Comparison of ENCODE assay signal across 10 mouse cellular contexts in the genomic region with DNA sequence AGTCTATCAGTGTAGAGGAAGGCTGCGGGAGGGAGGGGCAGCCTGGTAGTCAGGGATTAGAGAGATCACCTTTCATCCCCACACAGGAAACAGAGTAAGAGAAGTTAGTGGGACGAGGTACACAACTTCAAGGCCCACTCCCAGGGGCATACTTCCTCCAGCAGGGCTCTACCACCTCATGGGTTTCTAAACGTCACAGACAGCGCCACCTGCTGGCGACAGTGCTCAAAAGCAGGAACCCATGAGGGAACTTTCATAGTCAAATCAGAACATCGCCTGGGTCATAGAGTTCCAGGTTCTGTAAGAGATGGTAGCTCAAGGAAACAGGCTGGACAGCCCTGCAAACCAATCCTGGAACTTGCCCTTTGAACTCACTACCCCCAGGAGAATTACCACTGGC. TPM values are rescaled to one million over a fixed set of nuclear protein-coding genes. Genes with fewer than 3 reads are reported as not detected.
DNase-seq lines count a peak whose midpoint lies in the region; ATAC-seq and TF ChIP-seq lines count a peak whose summit lies in the region.
"Had no signal": no experiment of that assay in that cellular context is flagged by ENCODE, and none has a peak within 500 bp of the region (broad histone marks: within the 10 kb centered on the region; RNA-seq: fewer than 3 reads in every experiment).

No protein-coding gene starts in this region.

- no peak for ATAC-seq in liver, embryonic 12.5 days

- 0 out of 2 replicates have a peak, but pooled peaks cover 5% of the 10 kb centered on the region for H3K9me3 ChIP-seq in liver, embryonic 12.5 days (replicated peaks)
- H3K9me3 ChIP-seq: lung, embryonic 15.5 days had no signal

- 53% methylated on average over 6 of the region's 6 CpGs for WGBS in liver, adult 2 months
- 38% methylated on average over 6 of the region's 6 CpGs for WGBS in liver, embryonic 12.5 days (ENCODE audit: insufficient replicate concordance)

- no peak overlapping the region for H3K4me3 ChIP-seq in liver, adult 2 months (ENCODE audit: insufficient read depth, low read depth, low read length)
- no peak overlapping the region for H3K4me3 ChIP-seq in liver, embryonic 12.5 days
- H3K4me3 ChIP-seq in cortical plate, adult 2 months (ENCODE audit: insufficient read depth, low read length) = no peak overlapping the region
- H3K4me3 ChIP-seq: lung, embryonic 15.5 days had no signal

- peak; percentile 56 for TF ChIP-seq CTCF in liver, adult 2 months (IDR thresholded peaks at IDR 0.05; ENCODE audit: low read depth, low read length)
- peak; percentile 38; the same call in 1 of the 2 replicates for TF ChIP-seq CTCF in cortical plate, adult 2 months (IDR thresholded peaks at IDR 0.05; ENCODE audit: extremely low read depth, insufficient read depth, low read length)

- H3K79me2 ChIP-seq in liver, adult 2 months (ENCODE audit: control insufficient read depth, insufficient read depth, low read length) = no peaks in the 10 kb centered on the region

- no peak for TF ChIP-seq POLR2A in liver, adult 2 months (IDR thresholded peaks at IDR 0.05; ENCODE audit: extremely low read depth, insufficient read depth, low read length)
- no peak for TF ChIP-seq POLR2A in cortical plate, adult 2 months (IDR thresholded peaks at IDR 0.05; ENCODE audit: extremely low read depth, insufficient read depth, low read length)

- no peaks in the 10 kb centered on the region for H3K27me3 ChIP-seq in liver, adult 2 months (ENCODE audit: control insufficient read depth, insufficient read depth, low read length)
- no peaks in the 10 kb centered on the region for H3K27me3 ChIP-seq in liver, embryonic 12.5 days (replicated peaks)
- H3K27me3 ChIP-seq: lung, embryonic 15.5 days had no signal

- DNase-seq in liver, adult 2 months (ENCODE audit: extremely low read depth, low read depth, low spot score) = no peak
- DNase-seq in NIH3T3 (ENCODE audit: low read depth) = peak; percentile 62
- peak; percentile 40 for DNase-seq in mesoderm, embryonic 11.5 days (ENCODE audit: low read depth, low spot score)
- no peak for DNase-seq in ovary, adult 18-20 months (ENCODE audit: low spot score)
- no peak for DNase-seq in gastrocnemius, postnatal 4 days (ENCODE audit: low spot score in 2 of 2)

- H3K36me3 ChIP-seq in liver, adult 2 months (ENCODE audit: control insufficient read depth, insufficient read depth, low read length) = no peaks in the 10 kb centered on the region
- H3K36me3 ChIP-seq in liver, embryonic 12.5 days = no peaks in the 10 kb centered on the region
- H3K36me3 ChIP-seq: lung, embryonic 15.5 days had no signal

- H3K4me2 ChIP-seq in liver, embryonic 12.5 days = no peak overlapping the region
- H3K4me2 ChIP-seq: lung, embryonic 15.5 days had no signal

- H3K27ac ChIP-seq in liver, adult 2 months (replicated peaks; ENCODE audit: insufficient read depth, low read depth, low read length) = no peak overlapping the region
- no peak overlapping the region for H3K27ac ChIP-seq in liver, embryonic 12.5 days
- no peak overlapping the region for H3K27ac ChIP-seq in cortical plate, adult 2 months (ENCODE audit: insufficient read depth, low read length)
- H3K27ac ChIP-seq: lung, embryonic 15.5 days had no signal

- H3K9ac ChIP-seq in liver, adult 2 months (ENCODE audit: low read depth, low read length) = no peak overlapping the region
- no peak overlapping the region for H3K9ac ChIP-seq in liver, embryonic 12.5 days
- H3K9ac ChIP-seq: lung, embryonic 15.5 days had no signal

- no peaks in the 10 kb centered on the region for H3K4me1 ChIP-seq in liver, adult 2 months (ENCODE audit: control insufficient read depth, insufficient read depth, low read length)
- H3K4me1 ChIP-seq in liver, embryonic 12.5 days = no peaks in the 10 kb centered on the region
- H3K4me1 ChIP-seq in cortical plate, adult 2 months (ENCODE audit: control insufficient read depth, insufficient read depth, low read length) = no peaks in the 10 kb centered on the region
- H3K4me1 ChIP-seq: lung, embryonic 15.5 days had no signal

RNA-seq across cellular contexts. Expression of gene Uts2, which starts 6.7 kb away (rescaled TPM):
- not detected in 2 replicates for total RNA-seq in liver, adult 2 months (2014; rRNA removed)
- not detected in 2 replicates for polyA plus RNA-seq in liver, adult 2 months (2012; rRNA removed)
- not detected in 2 replicates for polyA plus RNA-seq in liver, embryonic 12.5 days (2016; fragmentation: Nextera tagmentation; extraction: Ambion mirVana)
- not detected in 2 replicates for polyA plus RNA-seq in cortical plate, adult 2 months (2012; rRNA removed)
- total RNA-seq in gastrocnemius, postnatal 4 days (2021) = not detected
- polyA plus RNA-seq: frontal cortex, adult 2 months; lung, embryonic 15.5 days; stomach, embryonic 14.5 days had no signal

RNA-seq across cellular contexts. Expression of gene Per3, which starts 54.3 kb away (rescaled TPM):
- 23.2 and 28.9 TPM in 2 replicates for total RNA-seq in liver, adult 2 months (2014; rRNA removed)
- polyA plus RNA-seq in liver, adult 2 months (2012; rRNA removed) = 1.6 and 4.0 TPM in 2 replicates
- polyA plus RNA-seq in liver, embryonic 12.5 days (2016; fragmentation: Nextera tagmentation; extraction: Ambion mirVana) = 4.3 and 4.9 TPM in 2 replicates
- 42.8 and 48.1 TPM in 2 replicates for polyA plus RNA-seq in cortical plate, adult 2 months (2012; rRNA removed)
- total RNA-seq in gastrocnemius, postnatal 4 days (2021) = 10 to 100 TPM; 10.5 to 15.4 TPM

Comparison
In these comparisons a context has a peak if more than half of its experiments do, and no peak if none do; other contexts are left out.
1. DNase-seq: peak in NIH3T3 (single experiment) and mesoderm, embryonic 11.5 days (single experiment); none in liver, adult 2 months (single experiment), ovary, adult 18-20 months (single experiment) and gastrocnemius, postnatal 4 days (0 of 2).